Mouse (Mus musculus): ENCODE measurements around the gene Barhl1. TPM values are rescaled to one million over a fixed set of nuclear protein-coding genes. Genes with fewer than 3 reads are reported as not detected.

The Barhl1 gene
- total RNA-seq (2021) = not detected
- long read RNA-seq, experiment 1 = 0 reads
- long read RNA-seq, experiment 2 = 0 reads

- no peak for DNase-seq (ENCODE audit: low spot score in 2 of 2)
Measured at GRCm38 (mm10) chr2:28916513-28916865, at the start of gene Barhl1. Gene Barhl1 (minus strand): TSS chr2:28916668.

GRCm38 (mm10) chr2:28963565-28963964, 47.1 kb upstream of the Barhl1 start:
- no peak for DNase-seq (ENCODE audit: low spot score in 2 of 2)

GRCm38 (mm10) chr2:28961636-28962035, 45.2 kb upstream of the Barhl1 start:
- no peak for DNase-seq (ENCODE audit: low spot score in 2 of 2)

- no peak for DNase-seq (ENCODE audit: low spot score in 2 of 2)
Measured at GRCm38 (mm10) chr2:28961024-28961585, 44.6 kb upstream of the Barhl1 start.

- DNase-seq (ENCODE audit: low spot score in 2 of 2) = no peak
Measured at GRCm38 (mm10) chr2:28956874-28957273, 40.4 kb upstream of the Barhl1 start.

GRCm38 (mm10) chr2:28954595-28954994, 38.1 kb upstream of the Barhl1 start:
- DNase-seq (ENCODE audit: low spot score in 2 of 2) = no peak

- no peak for DNase-seq (ENCODE audit: low spot score in 2 of 2)
Measured at GRCm38 (mm10) chr2:28952981-28953380, 36.5 kb upstream of the Barhl1 start.

- DNase-seq (ENCODE audit: low spot score in 2 of 2) = no peak
Measured at GRCm38 (mm10) chr2:28946312-28946711, 29.8 kb upstream of the Barhl1 start.

- DNase-seq (ENCODE audit: low spot score in 2 of 2) = no peak
Measured at GRCm38 (mm10) chr2:28945388-28945787, 28.9 kb upstream of the Barhl1 start.

GRCm38 (mm10) chr2:28943666-28944516, 27.4 kb upstream of the Barhl1 start:
- no peak for DNase-seq (ENCODE audit: low spot score in 2 of 2)

- DNase-seq (ENCODE audit: low spot score in 2 of 2) = no peak
Measured at GRCm38 (mm10) chr2:28938997-28939396, 22.5 kb upstream of the Barhl1 start.

GRCm38 (mm10) chr2:28930571-28930970, 14.1 kb upstream of the Barhl1 start:
- no peak for DNase-seq (ENCODE audit: low spot score in 2 of 2)

GRCm38 (mm10) chr2:28923912-28924311, 7.4 kb upstream of the Barhl1 start:
- DNase-seq (ENCODE audit: low spot score in 2 of 2) = peak; percentile 65 to 80

GRCm38 (mm10) chr2:28919001-28919400, 2.5 kb upstream of the Barhl1 start:
- no peak for DNase-seq (ENCODE audit: low spot score in 2 of 2)

GRCm38 (mm10) chr2:28917518-28918361, 1.3 kb upstream of the Barhl1 start:
- no peak for DNase-seq (ENCODE audit: low spot score in 2 of 2)

- DNase-seq (ENCODE audit: low spot score in 2 of 2) = no peak
Measured at GRCm38 (mm10) chr2:28917156-28917517, 669 bp upstream of the Barhl1 start.

GRCm38 (mm10) chr2:28915768-28916512, 528 bp downstream of the Barhl1 start:
- no peak for DNase-seq (ENCODE audit: low spot score in 2 of 2)

GRCm38 (mm10) chr2:28915104-28915738, 1.2 kb downstream of the Barhl1 start:
- DNase-seq (ENCODE audit: low spot score in 2 of 2) = no peak

- DNase-seq (ENCODE audit: low spot score in 2 of 2) = no peak
Measured at GRCm38 (mm10) chr2:28914121-28914520, 2.3 kb downstream of the Barhl1 start.

- no peak for DNase-seq (ENCODE audit: low spot score in 2 of 2)
Measured at GRCm38 (mm10) chr2:28912961-28913360, 3.5 kb downstream of the Barhl1 start.
